In the genomic region with DNA sequence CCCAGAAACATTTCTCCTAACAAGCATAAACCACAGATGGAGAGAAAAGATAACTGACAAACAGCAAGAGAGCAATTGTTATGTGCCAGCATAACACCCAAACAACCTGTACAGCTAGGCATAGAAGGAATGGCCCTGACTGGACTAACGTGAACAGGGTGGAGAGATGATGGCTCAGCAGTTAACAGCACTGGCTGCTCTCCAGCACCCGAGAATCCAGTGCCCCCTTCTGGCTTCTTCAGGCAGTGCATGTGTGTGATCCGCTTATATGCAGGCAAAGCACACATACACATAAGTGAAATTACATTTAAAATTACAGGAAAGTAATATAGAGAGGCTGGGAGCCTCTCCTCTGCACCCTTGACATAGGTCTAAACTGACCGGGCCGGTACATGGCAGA, we compare ENCODE assay signal across 9 mouse cellular contexts. TPM values are rescaled to one million over a fixed set of nuclear protein-coding genes. Genes with fewer than 3 reads are reported as not detected.
A peak's percentile ranks its signal among the peaks of the same experiment; 100 is the strongest.
DNase-seq lines count a peak whose midpoint lies in the region; ATAC-seq and TF ChIP-seq lines count a peak whose summit lies in the region.
"Had no signal": no experiment of that assay in that cellular context is flagged by ENCODE, and none has a peak within 500 bp of the region (broad histone marks: within the 10 kb centered on the region; RNA-seq: fewer than 3 reads in every experiment).

No protein-coding gene starts in this region.

- peaks cover 17% of the 10 kb centered on the region for H3K36me3 ChIP-seq in heart, postnatal 0 days (replicated peaks; ENCODE audit: control insufficient read depth, insufficient read depth, low read length)
- peaks cover 8% of the 10 kb centered on the region; the same call in 1 of the 2 replicates for H3K36me3 ChIP-seq in heart, embryonic 10.5 days

- WGBS in heart, postnatal 0 days = 48% methylated on average over 5 of the region's 5 CpGs
- WGBS in heart, embryonic 10.5 days = 51% methylated on average over 5 of the region's 5 CpGs

- TF ChIP-seq EP300 in heart, postnatal 0 days (IDR thresholded peaks at IDR 0.05; ENCODE audit: low read depth) = no peak

- H3K9ac ChIP-seq in heart, postnatal 0 days (replicated peaks; ENCODE audit: low read depth, low read length) = no peak overlapping the region

- H3K27me3 ChIP-seq in heart, postnatal 0 days (ENCODE audit: control insufficient read depth, insufficient read depth, low read length) = no peaks in the 10 kb centered on the region
- no peaks in the 10 kb centered on the region for H3K27me3 ChIP-seq in heart, embryonic 10.5 days (ENCODE audit: insufficient read depth, poor library complexity, severe bottlenecking)

- no peak for ATAC-seq in heart, postnatal 0 days (ENCODE audit: insufficient read depth, low read depth)

- H3K27ac ChIP-seq in heart, postnatal 0 days (ENCODE audit: low read depth) = no peak overlapping the region
- H3K27ac ChIP-seq in heart, embryonic 10.5 days = no peak overlapping the region

- no peak overlapping the region for H3K4me3 ChIP-seq in heart, postnatal 0 days (ENCODE audit: low read depth, low read length)
- H3K4me3 ChIP-seq in heart, embryonic 10.5 days = no peak overlapping the region

- H3K4me2 ChIP-seq in heart, postnatal 0 days (ENCODE audit: low read depth, low read length) = no peak overlapping the region

- no peaks in the 10 kb centered on the region for H3K9me3 ChIP-seq in heart, postnatal 0 days (replicated peaks; ENCODE audit: control insufficient read depth, low read length)
- H3K9me3 ChIP-seq in heart, embryonic 10.5 days = no peaks in the 10 kb centered on the region

- no peaks in the 10 kb centered on the region for H3K4me1 ChIP-seq in heart, postnatal 0 days (ENCODE audit: control insufficient read depth, insufficient read depth)
- no peaks in the 10 kb centered on the region for H3K4me1 ChIP-seq in heart, embryonic 10.5 days

- DNase-seq in heart, postnatal 0 days (ENCODE audit: low spot score) = no peak
- DNase-seq in heart, embryonic 10.5 days (ENCODE audit: low spot score) = no peak
- DNase-seq in 3T3-L1 (ENCODE audit: low read depth, low spot score) (peak; percentile 58), MEL-GATA-1-ER (ENCODE audit: extremely low read depth, low read depth) (peak; percentile 36)
- DNase-seq in embryo, embryonic 10.5 days (ENCODE audit: low spot score) = peak; percentile 75
- DNase-seq in layer of hippocampus, postnatal 10 days (ENCODE audit: low spot score in 2 of 2) = peak; percentile 49 to 58
- DNase-seq in naive thymus-derived CD4-positive, alpha-beta T cell, adult 2 months (ENCODE audit: low read depth) = peak; percentile 64
- DNase-seq in Muller cell, postnatal 12 days (ENCODE audit: inconsistent ontology term) = no peak

- TF ChIP-seq CTCF in heart, postnatal 0 days (IDR thresholded peaks at IDR 0.05; ENCODE audit: low read depth) = peak; percentile 45

RNA-seq across cellular contexts. Expression of gene Acad11, which starts 16.2 kb away (rescaled TPM):
- total RNA-seq in heart, postnatal 0 days (2014; rRNA removed; ENCODE audit: low replicate concordance) = 36.7 and 58.5 TPM in 2 replicates
- 17.4 and 18.6 TPM in 2 replicates for polyA plus RNA-seq in heart, postnatal 0 days (2015; fragmentation: Nextera tagmentation; extraction: Ambion mirVana)
- 9.1 and 10.1 TPM in 2 replicates for polyA plus RNA-seq in heart, embryonic 10.5 days (2016; fragmentation: Nextera tagmentation; extraction: Ambion mirVana)
- total RNA-seq in layer of hippocampus, postnatal 10 days (2021) = 10 to 100 TPM; 15.8 to 20.9 TPM

RNA-seq across cellular contexts. Expression of gene Uba5, which starts 16.4 kb away (rescaled TPM):
- total RNA-seq in heart, postnatal 0 days (2014; rRNA removed; ENCODE audit: low replicate concordance) = 25.3 and 32.0 TPM in 2 replicates
- 27.7 and 28.3 TPM in 2 replicates for polyA plus RNA-seq in heart, postnatal 0 days (2015; fragmentation: Nextera tagmentation; extraction: Ambion mirVana)
- polyA plus RNA-seq in heart, embryonic 10.5 days (2016; fragmentation: Nextera tagmentation; extraction: Ambion mirVana) = 39.2 and 49.6 TPM in 2 replicates
- total RNA-seq in layer of hippocampus, postnatal 10 days (2021) = 10 to 100 TPM; 43.4 to 46.5 TPM

RNA-seq across cellular contexts. Expression of gene Gm28305, which starts 38.9 kb away (rescaled TPM):
- total RNA-seq in heart, postnatal 0 days (2014; rRNA removed; ENCODE audit: low replicate concordance) = not detected in 2 replicates
- polyA plus RNA-seq in heart, postnatal 0 days (2015; fragmentation: Nextera tagmentation; extraction: Ambion mirVana) = not detected in 2 replicates
- not detected in 2 replicates for polyA plus RNA-seq in heart, embryonic 10.5 days (2016; fragmentation: Nextera tagmentation; extraction: Ambion mirVana)
- not detected for total RNA-seq in layer of hippocampus, postnatal 10 days (2021)
- polyA plus RNA-seq: lung, embryonic 16.5 days had no signal

RNA-seq across cellular contexts. Expression of gene Ackr4, which starts 47.4 kb away (rescaled TPM):
- 18.1 and 18.8 TPM in 2 replicates for total RNA-seq in heart, postnatal 0 days (2014; rRNA removed; ENCODE audit: low replicate concordance)
- polyA plus RNA-seq in heart, postnatal 0 days (2015; fragmentation: Nextera tagmentation; extraction: Ambion mirVana) = 6.4 and 6.7 TPM in 2 replicates
- polyA plus RNA-seq in heart, embryonic 10.5 days (2016; fragmentation: Nextera tagmentation; extraction: Ambion mirVana) = 0.46 and 0.59 TPM in 2 replicates
- under 1 TPM; 0.23 to 0.40 TPM for total RNA-seq in layer of hippocampus, postnatal 10 days (2021)

Comparison
In these comparisons a context has a peak if more than half of its experiments do, and no peak if none do; other contexts are left out.
1. DNase-seq: peak in 3T3-L1 (single experiment), MEL-GATA-1-ER (single experiment), embryo, embryonic 10.5 days (single experiment), layer of hippocampus, postnatal 10 days (2 of 2) and naive thymus-derived CD4-positive, alpha-beta T cell, adult 2 months (single experiment); none in heart, postnatal 0 days (single experiment), heart, embryonic 10.5 days (single experiment) and Muller cell, postnatal 12 days (single experiment).